Mouse (Mus musculus) kidney, postnatal 0 days (tissue): ENCODE data around the gene Dmbt1. TPM values are rescaled to one million over a fixed set of nuclear protein-coding genes. Genes with fewer than 3 reads are reported as not detected.
"Not testable (repeated sequence)": the region's sequence is repeated elsewhere in the genome, so short reads cannot be mapped to it uniquely, and the experiment has no call there.

Source experiments
- ATAC-seq: fragments of 200-750 bp; cut with Nextera tagmentation; replicated peaks from 2 replicates; pipeline ENCODE4 v1.8.0; 2017; ENCODE audit warnings: low read depth, moderate number of reproducible peaks, moderate TSS enrichment, moderate library complexity; ENCODE audit not compliant: low FRiP score
- DNase-seq: peaks from one replicate; pipeline ENCODE4 v3.0.0-alpha.2; 2016; ENCODE audit warnings: low spot score
- H3K27ac ChIP-seq: fragments of 300-500 bp; sonication (generic); 2 replicates; pipeline ENCODE4 v1.5.1; 2014; ENCODE audit warnings: mild to moderate bottlenecking
- H3K27me3 ChIP-seq: fragments of 300-500 bp; sonication (generic); 2 replicates; pipeline ENCODE4 v1.6.1; 2014; ENCODE audit warnings: low read length, mixed read lengths; ENCODE audit not compliant: insufficient read depth
- H3K36me3 ChIP-seq: fragments of 300-500 bp; sonication (generic); 2 replicates; pipeline ENCODE4 v1.6.1; 2014; ENCODE audit warnings: low read length, mixed read lengths; ENCODE audit not compliant: insufficient read depth
- H3K4me1 ChIP-seq: fragments of 300-500 bp; sonication (generic); replicated peaks from 2 replicates; pipeline ENCODE4 v1.6.1; 2014; ENCODE audit warnings: antibody characterized with exemption, low read length, mixed read lengths; ENCODE audit not compliant: insufficient read depth
- H3K4me2 ChIP-seq: fragments of 300-500 bp; sonication (generic); 2 replicates; pipeline ENCODE4 v1.6.1; 2014; ENCODE audit warnings: mild to moderate bottlenecking, low read length, moderate library complexity, mixed read lengths
- H3K4me3 ChIP-seq: fragments of 300-500 bp; sonication (generic); replicated peaks from 2 replicates; pipeline ENCODE4 v1.5.1; 2014; ENCODE audit warnings: low read depth, low read length
- H3K9ac ChIP-seq: fragments of 300-500 bp; sonication (generic); 2 replicates; pipeline ENCODE4 v1.6.1; 2014; ENCODE audit warnings: low read depth, low read length
- H3K9me3 ChIP-seq: fragments of 300-500 bp; sonication (generic); replicated peaks from 2 replicates; pipeline ENCODE4 v1.6.1; 2016; ENCODE audit warnings: low read length, inconsistent platforms, mixed read lengths
- CTCF ChIP-seq: IDR thresholded peaks from 2 replicates; pipeline ENCODE4 v1.5.1; 2016; ENCODE audit warnings: antibody characterized with exemption, low read depth, mild to moderate bottlenecking, moderate library complexity
- WGBS: fragments of 180-500 bp; shearing (Covaris S2); extraction: QIAGEN DNeasy Blood & Tissue Kit; methylation state at CpG from one replicate; pipeline ENCODE4 v1.1.7; 2014; 5-methylcytosine and 5-hydroxymethylcytosine counted together
- polyA plus RNA-seq: library from polyadenylated mRNA; unstranded; fragments of >200 nt; fragmentation: Nextera tagmentation; extraction: Ambion mirVana; gene quantifications from 2 replicates; pipeline ENCODE4 v1.2.1, GENCODE M21; 2015

The Dmbt1 gene
- polyA plus RNA-seq, 1 experiment from 2014 or later = not detected

- Histone ChIP-seq H3K4me1 (no peaks in the 10 kb centered on the region), H3K36me3 (no peaks in the 10 kb centered on the region), H3K27me3 (no peaks in the 10 kb centered on the region), H3K9ac (no peak overlapping the region), H3K4me2 (no peak overlapping the region), H3K27ac (no peak overlapping the region), H3K9me3 (no peaks in the 10 kb centered on the region; the same call in 1 of the 2 replicates), H3K4me3 (no peak overlapping the region)
- TF ChIP-seq CTCF = no peak
- no peak for DNase-seq
- 78% methylated on average over 5 of the region's 5 CpGs for WGBS
- no peak for ATAC-seq
Observed at GRCm38 (mm10) chr7:131009178-131009577, 22.7 kb upstream of the Dmbt1 start.

GRCm38 (mm10) chr7:131011901-131012300 lies 20.0 kb upstream of the Dmbt1 start:
- WGBS = 61% methylated on average over 1 of the region's 1 CpGs
- Histone ChIP-seq H3K36me3 (no peaks in the 10 kb centered on the region), H3K27me3 (no peaks in the 10 kb centered on the region), H3K4me2 (no peak overlapping the region), H3K4me1 (no peaks in the 10 kb centered on the region), H3K4me3 (no peak overlapping the region), H3K9ac (no peak overlapping the region), H3K27ac (no peak overlapping the region), H3K9me3 (no peaks in the 10 kb centered on the region)
- no peak for TF ChIP-seq CTCF
- DNase-seq = no peak
- ATAC-seq = no peak

GRCm38 (mm10) chr7:131019181-131019580 lies 12.7 kb upstream of the Dmbt1 start:
- no peaks in the 10 kb centered on the region for H3K36me3 ChIP-seq
- TF ChIP-seq CTCF = no peak
- no peaks in the 10 kb centered on the region for H3K9me3 ChIP-seq
- no peaks in the 10 kb centered on the region for H3K27me3 ChIP-seq
- H3K4me3 ChIP-seq = no peak overlapping the region
- ATAC-seq (no peak), DNase-seq (no peak)
- H3K9ac ChIP-seq = no peak overlapping the region
- H3K27ac ChIP-seq = no peak overlapping the region
- no peaks in the 10 kb centered on the region for H3K4me1 ChIP-seq
- 88% methylated on average over 2 of the region's 2 CpGs for WGBS
- no peak overlapping the region for H3K4me2 ChIP-seq

- ATAC-seq (no peak), DNase-seq (no peak)
- H3K4me1 ChIP-seq = no peaks in the 10 kb centered on the region
- TF ChIP-seq CTCF = no peak
- no peak overlapping the region for H3K27ac ChIP-seq
- no peak overlapping the region for H3K4me3 ChIP-seq
- 32% methylated on average over 1 of the region's 1 CpGs for WGBS
- H3K9me3 ChIP-seq = no peaks in the 10 kb centered on the region
- H3K4me2 ChIP-seq = no peak overlapping the region
- no peaks in the 10 kb centered on the region for H3K27me3 ChIP-seq
- no peaks in the 10 kb centered on the region for H3K36me3 ChIP-seq
- H3K9ac ChIP-seq = no peak overlapping the region
Observed at GRCm38 (mm10) chr7:131024807-131025206, 7.0 kb upstream of the Dmbt1 start.

- no peak overlapping the region for H3K27ac ChIP-seq
- no peaks in the 10 kb centered on the region for H3K9me3 ChIP-seq
- no peak overlapping the region for H3K4me3 ChIP-seq
- no peaks in the 10 kb centered on the region for H3K36me3 ChIP-seq
- H3K4me2 ChIP-seq = no peak overlapping the region
- 86% methylated on average over 1 of the region's 1 CpGs for WGBS
- H3K9ac ChIP-seq = no peak overlapping the region
- H3K4me1 ChIP-seq = no peaks in the 10 kb centered on the region
- TF ChIP-seq CTCF = no peak
- DNase-seq (no peak), ATAC-seq (no peak)
- H3K27me3 ChIP-seq = no peaks in the 10 kb centered on the region
Observed at GRCm38 (mm10) chr7:131027557-131027956, 4.3 kb upstream of the Dmbt1 start.

- no peaks in the 10 kb centered on the region for H3K36me3 ChIP-seq
- ATAC-seq = no peak
Observed at GRCm38 (mm10) chr7:131036396-131036795, 4.5 kb downstream of the Dmbt1 start.

GRCm38 (mm10) chr7:131037083-131037482 lies 5.2 kb downstream of the Dmbt1 start:
- Histone ChIP-seq H3K9ac (no peak overlapping the region), H3K36me3 (no peaks in the 10 kb centered on the region), H3K9me3 (no peaks in the 10 kb centered on the region), H3K27ac (no peak overlapping the region), H3K4me1 (no peaks in the 10 kb centered on the region), H3K4me2 (no peak overlapping the region), H3K4me3 (no peak overlapping the region), H3K27me3 (no peaks in the 10 kb centered on the region)
- no peak for TF ChIP-seq CTCF
- DNase-seq (no peak), ATAC-seq (no peak)
- WGBS = 81% methylated on average over 2 of the region's 2 CpGs

More at GRCm38 (mm10) chr7:131036396-131036795, 4.5 kb downstream of the Dmbt1 start:
- H3K27me3 ChIP-seq = no peaks in the 10 kb centered on the region
- no peak overlapping the region for H3K4me3 ChIP-seq
- H3K4me2 ChIP-seq = no peak overlapping the region
- WGBS = 79% methylated on average over 3 of the region's 3 CpGs
- no peak for DNase-seq
- no peak overlapping the region for H3K9ac ChIP-seq
- no peak overlapping the region for H3K27ac ChIP-seq
- no peak for TF ChIP-seq CTCF
- H3K4me1 ChIP-seq = no peaks in the 10 kb centered on the region
- H3K9me3 ChIP-seq = no peaks in the 10 kb centered on the region

- not testable (repeated sequence) for H3K9ac ChIP-seq, H3K4me2 ChIP-seq, DNase-seq, ATAC-seq, H3K4me3 ChIP-seq, H3K36me3 ChIP-seq, H3K4me1 ChIP-seq, H3K9me3 ChIP-seq, H3K27me3 ChIP-seq, H3K27ac ChIP-seq
- WGBS = 83% methylated on average over 8 of the region's 8 CpGs
Observed at GRCm38 (mm10) chr7:131040760-131041159, 8.9 kb downstream of the Dmbt1 start.
